Mouse (Mus musculus) megakaryocyte-erythroid progenitor cell, adult 5-6 weeks (primary cell): ENCODE measurements around the gene Col6a1. TPM values are rescaled to one million over a fixed set of nuclear protein-coding genes. Genes with fewer than 3 reads are reported as not detected.

ENCODE experiments used
- ATAC-seq: replicated peaks from 2 replicates; pipeline ENCODE4 v1.8.0; 2016; ENCODE audit warnings: mild to moderate bottlenecking, inconsistent platforms; ENCODE audit not compliant: severe bottlenecking, poor library complexity, low FRiP score, low TSS enrichment
- total RNA-seq, 2 experiments: library from RNA; stranded (forward) in 1 of 2; stranded (reverse) in 1 of 2; fragments of 200-1000, 215-1000 nt in 1 of 2; fragments of >200 nt in 1 of 2; fragmentation: Nextera tagmentation in 1 of 2; gene quantifications; 2 replicates each; pipeline ENCODE4 v1.2.3; 2014 to 2017

Gene Col6a1
- total RNA-seq, 2 experiments from 2014 or later, result not detected

GRCm38 (mm10) chr10:76727301-76727700 is 1.3 kb upstream of the Col6a1 start:
- no peak for ATAC-seq

GRCm38 (mm10) chr10:76726866-76727265 is 898 bp upstream of the Col6a1 start:
- ATAC-seq, result no peak

DNA sequence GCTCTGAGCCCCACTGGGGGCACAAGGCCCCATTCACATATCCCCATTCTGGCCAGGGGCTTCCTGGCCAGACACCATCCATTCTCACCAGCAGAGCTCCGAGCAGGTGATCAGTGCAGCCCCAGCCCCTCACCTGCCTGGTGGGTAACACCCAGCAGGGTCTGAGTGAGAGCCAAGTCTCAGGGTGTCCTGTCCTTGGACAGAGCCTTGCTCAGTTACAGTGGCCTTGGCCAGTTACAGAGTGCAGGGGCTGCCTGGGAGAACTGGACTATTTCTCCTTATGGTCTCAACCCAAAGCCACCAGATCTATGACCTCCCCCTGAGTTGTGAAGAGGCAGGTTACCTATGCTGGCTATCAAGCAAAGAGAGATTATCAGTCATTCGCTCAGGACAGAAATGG is 871 bp downstream of the Col6a1 start:
- no peak for ATAC-seq

DNA sequence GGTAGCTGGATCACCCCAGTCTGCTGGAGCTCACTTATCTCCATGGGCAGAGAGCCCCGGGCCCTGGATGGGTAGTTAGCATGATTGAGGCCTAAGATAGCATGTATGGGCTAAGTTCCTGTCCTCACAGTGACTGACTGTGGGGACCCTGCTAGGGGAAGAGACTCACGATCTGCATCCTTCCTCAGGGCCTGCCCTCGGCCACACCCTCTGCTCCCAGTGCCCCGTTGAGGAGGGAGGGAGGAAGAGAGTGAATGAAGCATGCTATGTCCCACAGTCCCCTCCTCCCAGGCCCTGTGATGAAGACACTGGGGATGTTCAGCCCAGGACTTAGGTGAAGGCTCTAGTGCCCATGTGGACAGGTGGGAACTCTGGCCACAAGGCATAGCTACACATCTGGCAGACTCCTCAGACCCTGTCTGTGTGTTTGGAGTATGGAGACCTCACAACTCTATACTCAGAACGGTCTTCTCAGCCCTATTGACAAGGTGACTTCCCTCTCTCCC is 1.7 kb downstream of the Col6a1 start:
- ATAC-seq, result no peak

- ATAC-seq, result no peak
Measured at GRCm38 (mm10) chr10:76722751-76723450, 3.1 kb downstream of the Col6a1 start.

GRCm38 (mm10) chr10:76721746-76722145 is 4.2 kb downstream of the Col6a1 start:
- no peak for ATAC-seq

GRCm38 (mm10) chr10:76721216-76721615 is 4.8 kb downstream of the Col6a1 start:
- no peak for ATAC-seq

GRCm38 (mm10) chr10:76717631-76718030 is 8.3 kb downstream of the Col6a1 start:
- ATAC-seq, result no peak

DNA sequence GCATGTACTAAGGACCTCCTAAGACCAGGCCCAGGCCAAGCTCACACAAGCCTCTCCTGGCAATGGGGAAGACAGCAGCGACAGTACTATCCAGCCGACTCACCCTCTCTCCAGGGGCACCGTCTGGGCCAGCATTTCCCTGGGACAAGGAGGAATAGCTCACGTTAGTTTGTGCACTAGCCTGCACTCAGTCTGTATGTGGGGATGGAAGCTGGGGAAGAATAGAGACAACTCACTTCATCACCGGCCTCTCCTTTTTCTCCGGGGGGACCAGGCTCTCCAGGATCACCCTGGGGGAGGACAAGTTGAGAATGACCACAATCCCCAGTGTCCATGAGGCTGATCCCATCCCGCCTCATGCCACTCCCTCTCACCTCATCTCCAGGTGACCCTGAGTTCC is 8.9 kb downstream of the Col6a1 start:
- no peak for ATAC-seq

GRCm38 (mm10) chr10:76714303-76714702 is 11.7 kb downstream of the Col6a1 start:
- ATAC-seq, result no peak

GRCm38 (mm10) chr10:76712500-76712899 is 13.5 kb downstream of the Col6a1 start:
- no peak for ATAC-seq

GRCm38 (mm10) chr10:76711331-76711730 is 14.6 kb downstream of the Col6a1 start:
- no peak for ATAC-seq

GRCm38 (mm10) chr10:76708465-76708864 is 17.5 kb downstream of the Col6a1 start:
- ATAC-seq, result no peak

- no peak for ATAC-seq
Measured at GRCm38 (mm10) chr10:76707584-76707983, 18.4 kb downstream of the Col6a1 start.

DNA sequence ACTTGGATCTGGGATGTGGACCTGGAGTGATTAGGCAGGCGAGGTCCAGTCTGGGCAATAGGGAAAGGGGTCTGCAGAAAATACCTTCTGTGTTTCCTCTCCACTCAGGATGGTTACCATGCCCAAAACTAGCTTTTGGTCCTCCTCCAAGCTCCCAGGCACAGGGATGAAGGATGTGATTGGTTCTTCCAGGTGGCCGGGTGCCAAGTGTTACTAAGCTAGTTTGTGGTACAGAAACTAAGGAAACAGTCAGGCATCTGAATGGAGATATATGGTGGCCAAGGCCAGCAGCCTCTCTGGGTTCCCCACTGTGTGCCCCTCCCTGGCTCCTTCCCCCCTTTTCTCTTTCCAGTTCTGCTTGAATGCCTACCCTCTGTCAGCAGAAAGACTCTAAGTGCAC is 19.0 kb downstream of the Col6a1 start:
- no peak for ATAC-seq

GRCm38 (mm10) chr10:76704358-76704757 is 21.6 kb downstream of the Col6a1 start:
- ATAC-seq, result no peak

DNA sequence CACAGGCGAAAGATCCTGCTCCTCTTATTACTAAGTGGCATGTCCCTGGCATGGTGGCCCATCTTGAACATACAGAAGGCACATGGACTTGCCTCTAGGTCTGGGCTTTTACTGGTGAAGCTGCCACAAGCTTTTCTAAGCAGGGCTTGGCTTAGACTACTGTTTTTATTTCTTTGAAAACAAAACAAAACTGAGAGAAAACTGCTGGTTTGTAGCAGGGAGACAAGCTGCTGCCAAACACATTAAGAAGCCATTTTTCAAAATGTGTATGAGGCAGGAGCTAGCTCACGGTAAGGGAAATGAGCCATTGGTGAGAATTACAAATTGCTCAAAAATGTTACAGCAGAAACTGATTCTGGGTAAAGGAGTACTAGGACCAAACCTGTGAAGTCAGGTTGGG is 24.5 kb downstream of the Col6a1 start:
- no peak for ATAC-seq

DNA sequence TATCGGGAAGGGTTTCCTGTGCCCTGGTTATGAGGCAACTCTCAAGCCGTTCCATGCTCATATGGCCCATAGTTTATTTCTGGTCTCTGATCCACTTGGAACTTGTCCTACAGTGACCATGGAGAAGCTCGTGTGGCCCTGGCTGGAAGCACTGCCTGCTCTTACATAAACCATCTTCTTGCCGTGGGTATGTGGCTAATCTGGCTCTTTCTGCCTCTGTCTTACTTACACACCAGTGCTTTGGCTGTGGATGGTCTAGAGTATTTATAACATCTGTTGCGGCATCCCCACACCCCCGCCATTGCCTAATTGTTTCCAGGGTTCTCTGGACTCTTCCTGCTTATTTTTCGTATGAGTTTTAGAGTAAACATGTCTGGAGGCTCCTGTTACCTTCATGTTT is 26.2 kb downstream of the Col6a1 start:
- ATAC-seq, result no peak

- no peak for ATAC-seq
Measured at GRCm38 (mm10) chr10:76695283-76695885, 30.6 kb downstream of the Col6a1 start.

GRCm38 (mm10) chr10:76694765-76695164 is 31.2 kb downstream of the Col6a1 start:
- no peak for ATAC-seq

DNA sequence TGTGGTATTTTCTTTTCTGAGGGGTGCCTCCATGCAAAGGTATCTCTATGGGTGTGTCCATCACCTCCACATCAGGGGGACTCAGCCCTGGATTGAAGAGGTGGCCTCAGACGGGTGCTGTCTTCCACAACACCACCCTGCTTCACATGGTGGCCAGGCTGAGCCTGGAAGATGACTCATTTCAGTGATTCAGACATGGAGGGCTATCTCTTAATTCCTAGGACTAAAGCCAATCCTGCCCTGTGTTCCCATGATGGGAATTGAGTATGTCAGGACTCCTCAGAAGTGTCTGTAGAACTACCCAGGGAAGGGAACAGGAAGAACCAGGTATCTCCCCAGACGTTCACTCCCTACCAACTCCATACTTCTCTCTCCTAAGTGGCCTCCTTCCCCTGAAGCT is 32.5 kb downstream of the Col6a1 start:
- no peak for ATAC-seq
